13 mouse cellular contexts compared by ENCODE assay signal in genomic region chr11:60159955-60160354, GRCm38 (mm10). TPM values are rescaled to one million over a fixed set of nuclear protein-coding genes. Genes with fewer than 3 reads are reported as not detected.
DNase-seq lines count a peak whose midpoint lies in the region; ATAC-seq and TF ChIP-seq lines count a peak whose summit lies in the region.
"Had no signal": no experiment of that assay in that cellular context is flagged by ENCODE, and none has a peak within 500 bp of the region (broad histone marks: within the 10 kb centered on the region; RNA-seq: fewer than 3 reads in every experiment).

No protein-coding gene starts in this region.

- H3K27ac ChIP-seq in limb, embryonic 12.5 days = 0 out of 2 replicates have a peak overlapping the region, but pooled peaks have one; percentile 4
- H3K27ac ChIP-seq in limb, embryonic 10.5 days = no peak overlapping the region
- peak overlapping the region; percentile 46; the same call in 1 of the 2 replicates for H3K27ac ChIP-seq in liver, embryonic 11.5 days (ENCODE audit: low read depth, low read length)
- peak overlapping the region; percentile 83 for H3K27ac ChIP-seq in midbrain, embryonic 16.5 days (ENCODE audit: low read length)
- no peak overlapping the region for H3K27ac ChIP-seq in cerebellum, adult 2 months (ENCODE audit: insufficient read depth, low read length)
- H3K27ac ChIP-seq: macrophage had no signal

- H3K4me1 ChIP-seq in limb, embryonic 12.5 days (replicated peaks) = peaks cover 42% of the 10 kb centered on the region
- H3K4me1 ChIP-seq in limb, embryonic 10.5 days = peaks cover 45% of the 10 kb centered on the region
- H3K4me1 ChIP-seq in liver, embryonic 11.5 days (replicated peaks; ENCODE audit: control insufficient read depth, insufficient read depth, low read length) = peaks cover 47% of the 10 kb centered on the region
- peaks cover 56% of the 10 kb centered on the region for H3K4me1 ChIP-seq in midbrain, embryonic 16.5 days (ENCODE audit: control insufficient read depth, insufficient read depth, low read length)
- H3K4me1 ChIP-seq in cerebellum, adult 2 months (ENCODE audit: control insufficient read depth, insufficient read depth, low read length) = peaks cover 23% of the 10 kb centered on the region

- TF ChIP-seq POLR2A in cerebellum, adult 2 months (IDR thresholded peaks at IDR 0.05; ENCODE audit: borderline replicate concordance, insufficient read depth, low read length) = no peak

- no peak overlapping the region for H3K9ac ChIP-seq in limb, embryonic 12.5 days (replicated peaks)
- no peak overlapping the region for H3K9ac ChIP-seq in liver, embryonic 11.5 days (ENCODE audit: low read depth, low read length)
- H3K9ac ChIP-seq in midbrain, embryonic 16.5 days (ENCODE audit: low read depth, low read length) = no peak overlapping the region

- H3K4me2 ChIP-seq in limb, embryonic 12.5 days = no peak overlapping the region
- H3K4me2 ChIP-seq in liver, embryonic 11.5 days = peak overlapping the region; percentile 32
- no peak overlapping the region for H3K4me2 ChIP-seq in midbrain, embryonic 16.5 days (ENCODE audit: low read length)

- peaks cover 44% of the 10 kb centered on the region for H3K36me3 ChIP-seq in limb, embryonic 12.5 days
- H3K36me3 ChIP-seq in limb, embryonic 10.5 days = peaks cover 91% of the 10 kb centered on the region
- peaks cover 7% of the 10 kb centered on the region; the same call in 1 of the 2 replicates for H3K36me3 ChIP-seq in liver, embryonic 11.5 days (ENCODE audit: control insufficient read depth, insufficient read depth, low read length)
- H3K36me3 ChIP-seq in midbrain, embryonic 16.5 days (ENCODE audit: control insufficient read depth, insufficient read depth, low read length) = no peaks in the 10 kb centered on the region

- no peak for DNase-seq in limb, embryonic 10.5 days (ENCODE audit: low spot score)
- DNase-seq in c-Kit-positive CD71-negative TER-119-negative erythroid progenitor cells, embryonic 14.5 days (ENCODE audit: low read depth) = peak; percentile 13
- no peak for DNase-seq in liver, embryonic 11.5 days (ENCODE audit: low spot score)
- no peak for DNase-seq in cerebellum, adult 2 months
- no peak for DNase-seq in adrenal gland, postnatal 25 days
- DNase-seq in Muller cell, postnatal 12 days (ENCODE audit: inconsistent ontology term) = no peak
- DNase-seq: kidney, postnatal 10 days had no signal

- no peaks in the 10 kb centered on the region for H3K27me3 ChIP-seq in limb, embryonic 12.5 days
- no peaks in the 10 kb centered on the region for H3K27me3 ChIP-seq in limb, embryonic 10.5 days (ENCODE audit: low read depth, poor library complexity, severe bottlenecking)
- H3K27me3 ChIP-seq in liver, embryonic 11.5 days (replicated peaks; ENCODE audit: control insufficient read depth, insufficient read depth, low read length) = no peaks in the 10 kb centered on the region
- H3K27me3 ChIP-seq in midbrain, embryonic 16.5 days (ENCODE audit: control insufficient read depth, insufficient read depth, low read depth, low read length) = no peaks in the 10 kb centered on the region
- no peaks in the 10 kb centered on the region for H3K27me3 ChIP-seq in cerebellum, adult 2 months (ENCODE audit: control insufficient read depth, insufficient read depth, low read length)

- H3K4me3 ChIP-seq in limb, embryonic 12.5 days (replicated peaks) = no peak overlapping the region
- H3K4me3 ChIP-seq in limb, embryonic 10.5 days = no peak overlapping the region
- no peak overlapping the region for H3K4me3 ChIP-seq in liver, embryonic 11.5 days (ENCODE audit: low read depth, low read length)
- no peak overlapping the region for H3K4me3 ChIP-seq in midbrain, embryonic 16.5 days (ENCODE audit: low read depth, low read length)
- no peak overlapping the region for H3K4me3 ChIP-seq in cerebellum, adult 2 months (replicated peaks; ENCODE audit: insufficient read depth, low read depth, low read length)
- H3K4me3 ChIP-seq: gastrocnemius, adult 2 months; myocyte had no signal

- ATAC-seq in limb, embryonic 12.5 days (ENCODE audit: insufficient number of reproducible peaks, insufficient read depth, low FRiP score, low TSS enrichment, low read depth) = no peak
- peak; percentile 89 for ATAC-seq in liver, embryonic 11.5 days (replicated peaks; ENCODE audit: low FRiP score)
- ATAC-seq in midbrain, embryonic 16.5 days = no peak
- ATAC-seq: forebrain, embryonic 14.5 days had no signal

- no peak for TF ChIP-seq CTCF in cerebellum, adult 2 months (IDR thresholded peaks at IDR 0.05; ENCODE audit: borderline replicate concordance, insufficient read depth, low read depth, low read length)

- H3K9me3 ChIP-seq in limb, embryonic 12.5 days = no peaks in the 10 kb centered on the region
- H3K9me3 ChIP-seq in limb, embryonic 10.5 days (replicated peaks) = no peaks in the 10 kb centered on the region
- no peaks in the 10 kb centered on the region for H3K9me3 ChIP-seq in liver, embryonic 11.5 days (ENCODE audit: control insufficient read depth, low read length)
- no peaks in the 10 kb centered on the region for H3K9me3 ChIP-seq in midbrain, embryonic 16.5 days (replicated peaks; ENCODE audit: control insufficient read depth, low read length, poor library complexity, severe bottlenecking)

- WGBS in limb, embryonic 12.5 days = 84% methylated on average over 5 of the region's 5 CpGs
- WGBS in limb, embryonic 10.5 days = 96% methylated on average over 5 of the region's 5 CpGs
- 46% methylated on average over 5 of the region's 5 CpGs for WGBS in liver, embryonic 11.5 days
- 94% methylated on average over 5 of the region's 5 CpGs for WGBS in midbrain, embryonic 16.5 days
- 90% methylated on average over 5 of the region's 5 CpGs for WGBS in cerebellum, adult 2 months

RNA-seq across cellular contexts. Expression of gene Rai1, which starts 55.1 kb away (rescaled TPM):
- 36.2 and 37.5 TPM in 2 replicates for polyA plus RNA-seq in limb, embryonic 12.5 days (2016; fragmentation: Nextera tagmentation; extraction: Ambion mirVana)
- polyA plus RNA-seq in limb, embryonic 10.5 days (2016; fragmentation: Nextera tagmentation; extraction: Ambion mirVana) = 34.3 and 37.3 TPM in 2 replicates
- polyA plus RNA-seq in liver, embryonic 11.5 days (2014; fragmentation: Nextera tagmentation; extraction: Ambion mirVana) = 18.6 and 24.2 TPM in 2 replicates
- polyA plus RNA-seq in midbrain, embryonic 16.5 days (2015; fragmentation: Nextera tagmentation; extraction: Ambion mirVana) = 25.0 and 26.5 TPM in 2 replicates
- polyA plus RNA-seq in cerebellum, adult 2 months (2012; rRNA removed) = 39.3 and 42.5 TPM in 2 replicates
- 54.2 and 57.8 TPM in 2 replicates for total RNA-seq in adrenal gland, postnatal 25 days (2021)

Comparison
In these comparisons a context has a peak if more than half of its experiments do, and no peak if none do; other contexts are left out.
1. H3K27ac ChIP-seq: peak in limb, embryonic 12.5 days (single experiment), liver, embryonic 11.5 days (single experiment) and midbrain, embryonic 16.5 days (single experiment); none in limb, embryonic 10.5 days (single experiment) and cerebellum, adult 2 months (single experiment).